Mouse (Mus musculus) CH12.LX (cell line): ENCODE results near the gene Senp6. TPM values are rescaled to one million over a fixed set of nuclear protein-coding genes. Genes with fewer than 3 reads are reported as not detected.

ENCODE experiments used
- DNase-seq: peaks from one replicate; pipeline ENCODE4 v3.0.0-alpha.2; 2013; ENCODE audit errors: extremely low read depth
- H3K27ac ChIP-seq: 2 replicates; pipeline ENCODE4 v1.5.1; 2012; ENCODE audit warnings: low read depth, mild to moderate bottlenecking, control low read depth, moderate library complexity; ENCODE audit not compliant: insufficient read depth
- H3K27me3 ChIP-seq: replicated peaks from 2 replicates; pipeline ENCODE3; 2012; ENCODE audit warnings: inconsistent platforms
- H3K36me3 ChIP-seq, 2 experiments: replicated peaks in 1 of 2; 2 replicates each; pipeline versions ENCODE3 to v1.6.1; 2012; ENCODE audit warnings: inconsistent platforms in 1 of 2, low read length in 1 of 2, mild to moderate bottlenecking in 1 of 2, mixed read lengths in 1 of 2, moderate library complexity in 1 of 2; ENCODE audit not compliant: control insufficient read depth in 1 of 2, insufficient read depth in 1 of 2
- H3K4me1 ChIP-seq, 2 experiments: 2 replicates each; pipeline ENCODE4 v1.6.1; 2012; ENCODE audit warnings: inconsistent platforms in 1 of 2, moderate library complexity in 1 of 2; ENCODE audit not compliant: insufficient read depth in 2 of 2, control insufficient read depth in 1 of 2
- H3K4me2 ChIP-seq: 2 replicates; pipeline ENCODE4 v1.6.1; 2012; ENCODE audit warnings: low read depth, mild to moderate bottlenecking, control low read depth; ENCODE audit not compliant: poor library complexity, insufficient read depth, severe bottlenecking
- H3K4me3 ChIP-seq, 3 experiments: fragments of 150-350 bp in 1 of 3; sonication (generic) in 1 of 3; replicated peaks in 1 of 3; 2 replicates each; pipeline versions ENCODE3 to v1.5.1; 2011 to 2012; ENCODE audit warnings: low read depth in 2 of 3, low read length in 2 of 3, mild to moderate bottlenecking in 2 of 3, moderate library complexity in 2 of 3, control low read depth in 1 of 3, improper control_type of control experiment in 1 of 3, inconsistent platforms in 1 of 3, mixed read lengths in 1 of 3; ENCODE audit not compliant: poor library complexity in 1 of 3
- H3K79me2 ChIP-seq: replicated peaks from 2 replicates; pipeline ENCODE4 v1.6.1; 2012; ENCODE audit warnings: mild to moderate bottlenecking, moderate library complexity; ENCODE audit not compliant: control insufficient read depth, poor library complexity, insufficient read depth, severe bottlenecking; ENCODE audit errors: extremely low read depth
- H3K9ac ChIP-seq: 2 replicates; pipeline ENCODE4 v1.6.1; 2012; ENCODE audit warnings: low read depth, mild to moderate bottlenecking, control low read depth, moderate library complexity; ENCODE audit not compliant: insufficient read depth
- H3K9me3 ChIP-seq: replicated peaks from 2 replicates; pipeline ENCODE3; 2012; ENCODE audit warnings: low read length, inconsistent platforms, mixed read lengths
- BHLHE40 ChIP-seq: IDR thresholded peaks from 2 replicates; pipeline ENCODE4 v1.6.1; 2011; ENCODE audit warnings: mild to moderate bottlenecking, low read depth, low read length, improper control_type of control experiment
- CHD1 ChIP-seq: IDR thresholded peaks from 2 replicates; pipeline ENCODE4 v1.6.1; 2012; ENCODE audit warnings: low read depth, low read length, improper control_type of control experiment, inconsistent platforms
- CTCF ChIP-seq, 2 experiments: IDR thresholded peaks in 1 of 2; conservative IDR thresholded peaks in 1 of 2; 2 replicates each; pipeline ENCODE4 v1.5.1; 2011 to 2012; ENCODE audit warnings: low read depth in 2 of 2, low read length in 2 of 2, improper control_type of control experiment in 1 of 2, inconsistent platforms in 1 of 2, mild to moderate bottlenecking in 1 of 2, moderate library complexity in 1 of 2
- EP300 ChIP-seq: IDR thresholded peaks from 2 replicates; pipeline ENCODE4 v1.6.1; 2011; ENCODE audit warnings: low read length, improper control_type of control experiment
- IRF4 ChIP-seq: IDR thresholded peaks from 2 replicates; pipeline ENCODE4 v1.6.1; 2014; ENCODE audit warnings: low read depth, mild to moderate bottlenecking, inconsistent platforms, low read length, improper control_type of control experiment
- JUND ChIP-seq: conservative IDR thresholded peaks from 2 replicates; pipeline ENCODE4 v1.6.1; 2011; ENCODE audit warnings: low read depth, low read length, improper control_type of control experiment
- MXI1 ChIP-seq: IDR thresholded peaks from 2 replicates; pipeline ENCODE4 v1.6.1; 2011; ENCODE audit warnings: mild to moderate bottlenecking, low read depth, low read length, improper control_type of control experiment
- NELFE ChIP-seq: IDR thresholded peaks from 2 replicates; pipeline ENCODE4 v1.6.1; 2011; ENCODE audit warnings: low read depth, low read length, improper control_type of control experiment
- NRF1 ChIP-seq: IDR thresholded peaks from 2 replicates; pipeline ENCODE4 v1.6.1; 2014; ENCODE audit warnings: low read depth, mild to moderate bottlenecking, inconsistent platforms, low read length, improper control_type of control experiment, moderate library complexity
- PAX5 ChIP-seq: IDR thresholded peaks from 2 replicates; pipeline ENCODE4 v1.6.1; 2012; ENCODE audit warnings: low read length, inconsistent platforms, mixed read lengths
- POLR2AphosphoS2 ChIP-seq: IDR thresholded peaks from 2 replicates; pipeline ENCODE4 v1.6.1; 2011; ENCODE audit warnings: low read depth, low read length, improper control_type of control experiment
- SIN3A ChIP-seq: IDR thresholded peaks from 2 replicates; pipeline ENCODE4 v1.6.1; 2012; ENCODE audit warnings: low read length, improper control_type of control experiment, inconsistent platforms
- SMC3 ChIP-seq: IDR thresholded peaks from 2 replicates; pipeline ENCODE4 v1.6.1; 2011; ENCODE audit warnings: low read depth, low read length, improper control_type of control experiment
- TBP ChIP-seq: conservative IDR thresholded peaks from 2 replicates; pipeline ENCODE4 v1.6.1; 2011; ENCODE audit warnings: low read depth, low read length, improper control_type of control experiment
- UBTF ChIP-seq: IDR thresholded peaks from 2 replicates; pipeline ENCODE4 v1.6.1; 2012; ENCODE audit warnings: low read depth, mild to moderate bottlenecking, inconsistent platforms, low read length, improper control_type of control experiment, moderate library complexity
- ZKSCAN1 ChIP-seq: IDR thresholded peaks from 2 replicates; pipeline ENCODE4 v1.6.1; 2012; ENCODE audit warnings: low read depth, inconsistent platforms, low read length, improper control_type of control experiment, borderline replicate concordance
- dilution Hi-C: fragments of 300-500 bp; cut with MboI; formaldehyde crosslinking; loops from 2 replicates; pipeline ENCODE4 v1.14.3; 2020; ENCODE audit warnings: low sequenced_read_pairs; ENCODE audit not compliant: extremely low pct_unique_long_range_greater_than_20kb, extremely low pct_ligation_motif_present
- in situ Hi-C: fragments of 300-500 bp; cut with MboI; formaldehyde crosslinking; loops from 3 replicates; pipeline ENCODE4 v1.14.3; 2019; ENCODE audit warnings: low sequenced_read_pairs, low pct_ligation_motif_present, low pct_unique_long_range_greater_than_20kb, mixed read lengths
- polyA plus RNA-seq: library from polyadenylated mRNA; unstranded; fragments of >175 nt; gene quantifications from 2 replicates; pipeline ENCODE4 v1.2.1, GENCODE M21; 2012; ENCODE audit warnings: low read depth; ENCODE audit not compliant: insufficient read length
- total RNA-seq, 2 experiments: library from RNA; depleted of rRNA; stranded (reverse); fragments of 300-350 nt in 1 of 2; fragments of >200 nt in 1 of 2; gene quantifications; 2 replicates each; pipeline ENCODE4 v1.2.3; 2012 to 2014

Gene Senp6
- total and polyA plus RNA-seq, 3 experiments, result 97.5 to 167 (median 113) TPM

- Histone ChIP-seq H3K4me3 (no peak overlapping the region), H3K9ac (no peak overlapping the region), H3K36me3 (no peaks in the 10 kb centered on the region), H3K27me3 (peaks cover 7% of the 10 kb centered on the region), H3K27ac (no peak overlapping the region), H3K9me3 (peaks cover 4% of the 10 kb centered on the region), H3K4me1 (peaks cover 3 to 14% of the 10 kb centered on the region in 2 experiments; a peak in 2 of 4 replicates), H3K4me2 (no peak overlapping the region; the same call in 1 of the 2 replicates), H3K79me2 (no peaks in the 10 kb centered on the region)
- dilution Hi-C loops (no loop called here), in situ Hi-C loops (no loop called here)
- no peak for DNase-seq
- TF ChIP-seq PAX5, result no peak
- no peak for TF ChIP-seq MXI1
- TF ChIP-seq SMC3, result no peak
- TF ChIP-seq POLR2AphosphoS2, result no peak
- peak; percentile 70 for TF ChIP-seq EP300
- no peak for TF ChIP-seq SIN3A
- TF ChIP-seq TBP, result no peak
- TF ChIP-seq NELFE, result no peak
- no peak for TF ChIP-seq JUND
- TF ChIP-seq IRF4, result peak; percentile 9; the same call in 1 of the 2 replicates
- TF ChIP-seq CHD1, result no peak
- TF ChIP-seq ZKSCAN1, result no peak
- no peak for TF ChIP-seq NRF1
- no peak for TF ChIP-seq CTCF (conservative IDR thresholded peaks at IDR 0.05 in 1 of 2, IDR thresholded peaks at IDR 0.05 in 1 of 2; ENCODE audit: low read depth in 2 of 2, low read length in 2 of 2)
These were observed 96.5 kb downstream of the Senp6 start for GRCm38 (mm10) chr9:80163126-80163723.

DNA sequence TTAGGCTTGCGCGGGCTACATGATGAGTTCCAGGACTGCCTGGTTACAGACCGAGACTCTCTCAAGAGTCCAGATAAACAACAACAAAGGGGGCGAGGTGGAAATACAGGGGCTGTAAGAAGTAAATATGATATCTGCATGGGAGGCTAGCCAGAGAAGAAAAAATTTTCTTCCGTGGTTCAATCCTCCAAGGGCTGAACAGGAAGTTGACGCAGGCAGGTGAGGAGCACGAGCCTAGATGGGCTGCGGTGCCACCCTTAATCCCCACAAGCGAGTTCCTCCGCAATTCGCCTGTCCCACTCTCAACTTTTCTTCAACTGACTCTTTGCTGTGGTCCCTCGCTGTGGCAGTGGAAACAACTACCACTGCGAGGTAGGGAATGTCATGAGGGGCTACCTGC is 97.5 kb downstream of the Senp6 start:
- H3K27ac ChIP-seq, result no peak overlapping the region
- peaks cover 4% of the 10 kb centered on the region for H3K9me3 ChIP-seq
- peak overlapping the region; percentile 72 for H3K4me2 ChIP-seq
- H3K4me3 ChIP-seq, result peak overlapping the region; percentile 55 to 91 (median 66)
- no peaks in the 10 kb centered on the region for H3K36me3 ChIP-seq
- peak; percentile 21 for DNase-seq
- no peak overlapping the region for H3K9ac ChIP-seq
- peaks cover 3 to 14% of the 10 kb centered on the region in 2 experiments; a peak in 2 of 4 replicates for H3K4me1 ChIP-seq
- H3K79me2 ChIP-seq, result no peaks in the 10 kb centered on the region
- dilution Hi-C loops, result no loop called here
- in situ Hi-C loops, result no loop called here
- H3K27me3 ChIP-seq, result peaks cover 7% of the 10 kb centered on the region
- peak; percentile 84 for TF ChIP-seq BHLHE40
- TF ChIP-seq UBTF, result no peak
